Mouse (Mus musculus): ENCODE measurements around the gene Mrpl21. TPM values are rescaled to one million over a fixed set of nuclear protein-coding genes. Genes with fewer than 3 reads are reported as not detected.

Mrpl21 gene
- polyA plus RNA-seq, 2 experiments, result 68.8 to 124 TPM

DNA sequence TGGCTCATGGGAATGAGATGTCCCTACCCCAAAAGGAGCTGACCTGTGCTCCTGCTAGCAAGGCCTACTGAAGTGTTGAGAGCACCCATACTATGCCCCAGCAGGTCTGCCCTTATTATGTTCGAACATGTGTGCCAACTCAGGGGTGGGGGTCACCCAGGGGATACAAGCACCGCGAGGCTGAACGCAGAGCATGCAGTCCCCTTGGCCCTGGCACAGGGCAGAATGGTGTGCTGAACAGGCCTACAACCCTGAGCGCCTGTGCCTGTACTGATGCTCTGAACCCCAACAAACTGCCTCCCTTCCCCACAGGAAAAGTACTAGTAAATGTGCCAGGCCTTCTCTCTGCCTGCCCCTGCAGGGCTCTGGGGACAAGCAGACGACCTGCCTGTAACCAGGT is 18.4 kb upstream of the Mrpl21 start:
- no peak for DNase-seq (ENCODE audit: low spot score)

DNA sequence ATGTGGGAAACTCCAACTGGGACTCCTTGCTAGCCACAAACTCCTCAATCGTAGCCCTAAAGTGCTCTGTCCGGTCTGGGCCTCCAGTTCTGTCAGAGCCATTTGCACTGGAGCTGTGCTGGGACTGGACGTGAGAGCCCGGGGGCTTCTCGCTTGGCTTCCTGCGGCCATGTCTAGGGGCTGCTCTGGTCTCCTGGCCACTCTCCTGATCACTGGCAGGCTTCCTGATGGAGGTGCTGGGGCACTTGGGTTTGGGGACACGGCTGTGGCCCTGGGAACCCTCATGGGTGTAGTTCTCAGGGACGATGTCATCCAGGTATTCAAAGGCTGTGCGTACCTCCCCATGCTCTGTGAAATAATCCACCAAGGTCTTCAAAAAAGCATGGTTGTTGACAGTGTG is 17.5 kb upstream of the Mrpl21 start:
- no peak overlapping the region for H3K27ac ChIP-seq (replicated peaks; ENCODE audit: low read depth, low read length)
- TF ChIP-seq POLR2A (IDR thresholded peaks at IDR 0.05; ENCODE audit: borderline replicate concordance, extremely low read depth, insufficient read depth, insufficient read length), result no peak
- H3K4me1 ChIP-seq (ENCODE audit: control insufficient read depth, insufficient read depth, low read length), result no peaks in the 10 kb centered on the region
- no peak for DNase-seq (ENCODE audit: low spot score)
- no peaks in the 10 kb centered on the region for H3K9me3 ChIP-seq (ENCODE audit: control insufficient read depth, low read length)
- H3K4me3 ChIP-seq (replicated peaks; ENCODE audit: low read length), result no peak overlapping the region
- WGBS, result 98% methylated on average over 8 of the region's 9 CpGs
- H3K36me3 ChIP-seq (ENCODE audit: control insufficient read depth, insufficient read depth, low read length), result peaks cover 91% of the 10 kb centered on the region
- ATAC-seq (ENCODE audit: low FRiP score, low read depth), result no peak
- no peak overlapping the region for H3K4me2 ChIP-seq (replicated peaks; ENCODE audit: low read depth, low read length, severe bottlenecking)
- no peak overlapping the region for H3K9ac ChIP-seq (ENCODE audit: low read depth, low read length, severe bottlenecking)
- H3K27me3 ChIP-seq (ENCODE audit: control insufficient read depth, insufficient read depth, low read length), result no peaks in the 10 kb centered on the region

More for the DNA sequence above, 18.4 kb upstream of the Mrpl21 start:
- Histone ChIP-seq H3K4me3 (replicated peaks; ENCODE audit: low read length) (no peak overlapping the region), H3K27me3 (ENCODE audit: control insufficient read depth, insufficient read depth, low read length) (no peaks in the 10 kb centered on the region), H3K27ac (replicated peaks; ENCODE audit: low read depth, low read length) (no peak overlapping the region), H3K9ac (ENCODE audit: low read depth, low read length, severe bottlenecking) (no peak overlapping the region), H3K4me2 (replicated peaks; ENCODE audit: low read depth, low read length, severe bottlenecking) (no peak overlapping the region), H3K9me3 (ENCODE audit: control insufficient read depth, low read length) (no peaks in the 10 kb centered on the region), H3K36me3 (ENCODE audit: control insufficient read depth, insufficient read depth, low read length) (peaks cover 88% of the 10 kb centered on the region), H3K4me1 (ENCODE audit: control insufficient read depth, insufficient read depth, low read length) (no peaks in the 10 kb centered on the region)
- no peak for TF ChIP-seq POLR2A (IDR thresholded peaks at IDR 0.05; ENCODE audit: borderline replicate concordance, extremely low read depth, insufficient read depth, insufficient read length)
- no peak for ATAC-seq (ENCODE audit: low FRiP score, low read depth)
- WGBS, result over 99% methylated on average over 6 of the region's 6 CpGs

DNA sequence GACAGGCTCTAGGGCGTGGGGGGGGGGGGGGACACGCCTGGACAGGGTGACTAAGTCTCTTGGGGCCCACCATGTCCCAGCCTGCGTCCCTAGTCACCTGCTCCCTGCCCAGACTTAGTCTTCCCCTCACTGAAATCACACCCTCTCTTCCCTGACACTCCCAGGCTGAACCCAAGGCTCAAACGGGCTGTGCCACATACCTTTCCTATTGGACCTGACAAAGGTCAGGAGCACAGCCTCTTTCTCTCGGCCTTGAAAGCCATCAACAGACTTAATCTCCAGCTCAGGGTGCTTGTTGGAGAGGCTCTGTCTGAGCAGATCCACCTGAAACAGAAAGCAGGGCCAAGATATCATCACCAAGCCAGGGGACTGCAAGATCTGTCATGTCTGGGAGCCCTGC is 16.6 kb upstream of the Mrpl21 start:
- ATAC-seq (ENCODE audit: low FRiP score, low read depth), result no peak
- TF ChIP-seq POLR2A (IDR thresholded peaks at IDR 0.05; ENCODE audit: borderline replicate concordance, extremely low read depth, insufficient read depth, insufficient read length), result no peak
- Histone ChIP-seq H3K9me3 (ENCODE audit: control insufficient read depth, low read length) (no peaks in the 10 kb centered on the region), H3K4me1 (ENCODE audit: control insufficient read depth, insufficient read depth, low read length) (no peaks in the 10 kb centered on the region), H3K4me3 (replicated peaks; ENCODE audit: low read length) (no peak overlapping the region), H3K27ac (replicated peaks; ENCODE audit: low read depth, low read length) (no peak overlapping the region), H3K9ac (ENCODE audit: low read depth, low read length, severe bottlenecking) (no peak overlapping the region), H3K36me3 (ENCODE audit: control insufficient read depth, insufficient read depth, low read length) (peaks cover 91% of the 10 kb centered on the region), H3K27me3 (ENCODE audit: control insufficient read depth, insufficient read depth, low read length) (no peaks in the 10 kb centered on the region), H3K4me2 (replicated peaks; ENCODE audit: low read depth, low read length, severe bottlenecking) (no peak overlapping the region)
- 87% methylated on average over 4 of the region's 5 CpGs for WGBS
- DNase-seq (ENCODE audit: low spot score), result no peak

DNA sequence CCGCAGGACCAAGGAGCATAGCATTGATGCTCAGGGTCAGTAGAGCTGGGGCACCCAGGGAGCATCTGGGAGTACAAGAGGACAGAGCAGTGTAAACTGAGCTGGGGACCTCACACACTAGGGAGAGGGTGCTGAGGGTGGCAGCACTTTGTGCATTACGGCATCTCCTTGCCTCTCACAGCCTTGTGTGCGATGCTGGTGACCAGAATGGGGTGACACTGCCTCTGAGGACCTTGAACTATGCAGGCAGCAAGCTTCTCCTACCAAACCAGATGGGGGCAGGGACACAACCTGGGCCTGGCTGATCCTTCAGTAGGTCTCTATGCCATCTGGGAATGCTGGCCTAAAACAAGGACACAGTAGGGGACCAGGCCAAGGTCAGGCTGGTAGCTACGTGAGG is 16.0 kb upstream of the Mrpl21 start:
- no peak for ATAC-seq (ENCODE audit: low FRiP score, low read depth)
- no peak overlapping the region for H3K4me3 ChIP-seq (replicated peaks; ENCODE audit: low read length)
- no peak overlapping the region for H3K4me2 ChIP-seq (replicated peaks; ENCODE audit: low read depth, low read length, severe bottlenecking)
- no peaks in the 10 kb centered on the region for H3K27me3 ChIP-seq (ENCODE audit: control insufficient read depth, insufficient read depth, low read length)
- 94% methylated on average over 4 of the region's 4 CpGs for WGBS
- no peak for DNase-seq (ENCODE audit: low spot score)
- no peak overlapping the region for H3K27ac ChIP-seq (replicated peaks; ENCODE audit: low read depth, low read length)
- H3K36me3 ChIP-seq (ENCODE audit: control insufficient read depth, insufficient read depth, low read length), result peaks cover 91% of the 10 kb centered on the region
- H3K9me3 ChIP-seq (ENCODE audit: control insufficient read depth, low read length), result no peaks in the 10 kb centered on the region
- H3K9ac ChIP-seq (ENCODE audit: low read depth, low read length, severe bottlenecking), result no peak overlapping the region
- H3K4me1 ChIP-seq (ENCODE audit: control insufficient read depth, insufficient read depth, low read length), result no peaks in the 10 kb centered on the region
- no peak for TF ChIP-seq POLR2A (IDR thresholded peaks at IDR 0.05; ENCODE audit: borderline replicate concordance, extremely low read depth, insufficient read depth, insufficient read length)

DNA sequence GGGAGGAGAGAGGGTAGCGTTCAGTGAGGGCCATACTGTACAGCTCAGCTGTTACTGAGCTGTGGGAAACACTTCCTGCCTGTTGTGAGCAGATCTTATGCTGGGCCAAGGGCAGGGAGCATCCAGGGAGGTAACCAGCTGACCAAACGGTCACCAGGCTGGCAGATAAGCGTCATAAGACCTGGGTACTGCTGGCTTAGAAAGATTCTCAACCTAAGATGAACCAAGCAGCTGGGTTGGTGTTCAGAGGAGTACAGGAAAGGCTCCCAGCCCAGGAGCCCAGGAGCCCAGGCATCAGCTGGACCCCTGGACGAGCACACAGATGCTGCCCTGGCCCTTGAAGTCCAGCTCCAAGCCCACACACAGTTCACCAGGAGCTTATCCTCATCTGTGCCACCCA is 15.4 kb upstream of the Mrpl21 start:
- peaks cover 90% of the 10 kb centered on the region for H3K36me3 ChIP-seq (ENCODE audit: control insufficient read depth, insufficient read depth, low read length)
- no peak overlapping the region for H3K27ac ChIP-seq (replicated peaks; ENCODE audit: low read depth, low read length)
- DNase-seq (ENCODE audit: low spot score) (no peak), ATAC-seq (ENCODE audit: low FRiP score, low read depth) (no peak)
- H3K27me3 ChIP-seq (ENCODE audit: control insufficient read depth, insufficient read depth, low read length), result no peaks in the 10 kb centered on the region
- TF ChIP-seq POLR2A (IDR thresholded peaks at IDR 0.05; ENCODE audit: borderline replicate concordance, extremely low read depth, insufficient read depth, insufficient read length), result no peak
- no peaks in the 10 kb centered on the region for H3K4me1 ChIP-seq (ENCODE audit: control insufficient read depth, insufficient read depth, low read length)
- H3K9ac ChIP-seq (ENCODE audit: low read depth, low read length, severe bottlenecking), result no peak overlapping the region
- 92% methylated on average over 4 of the region's 4 CpGs for WGBS
- H3K4me3 ChIP-seq (replicated peaks; ENCODE audit: low read length), result no peak overlapping the region
- H3K4me2 ChIP-seq (replicated peaks; ENCODE audit: low read depth, low read length, severe bottlenecking), result no peak overlapping the region
- no peaks in the 10 kb centered on the region for H3K9me3 ChIP-seq (ENCODE audit: control insufficient read depth, low read length)
